Mouse (Mus musculus): ENCODE measurements at regions not wholly inside any gene's neighbourhood (a gene's known extent, or its start where the extent isn't known, plus 50 kb on each side); places are given as distances from the start of the nearest gene placed in this dataset.

- no peaks in the 10 kb centered on the region for H3K9me3 ChIP-seq (replicated peaks; ENCODE audit: control insufficient read depth, low read length)
- H3K36me3 ChIP-seq (replicated peaks; ENCODE audit: control insufficient read depth, insufficient read depth, low read length): no peaks in the 10 kb centered on the region
- TF ChIP-seq EP300 (IDR thresholded peaks at IDR 0.05; ENCODE audit: low read depth): no peak
- TF ChIP-seq CTCF (IDR thresholded peaks at IDR 0.05; ENCODE audit: low read depth): no peak
- no peaks in the 10 kb centered on the region for H3K27me3 ChIP-seq (ENCODE audit: control insufficient read depth, insufficient read depth, low read length)
- H3K4me3 ChIP-seq (ENCODE audit: low read depth, low read length): no peak overlapping the region
- 69% methylated on average over 8 of the region's 8 CpGs for WGBS
- no peak for DNase-seq (ENCODE audit: low spot score)
- no peak overlapping the region for H3K4me2 ChIP-seq (ENCODE audit: low read depth, low read length)
- ATAC-seq (ENCODE audit: insufficient read depth, low read depth): no peak
- no peak overlapping the region for H3K9ac ChIP-seq (replicated peaks; ENCODE audit: low read depth, low read length)
- peaks cover 10% of the 10 kb centered on the region for H3K4me1 ChIP-seq (ENCODE audit: control insufficient read depth, insufficient read depth)
- H3K27ac ChIP-seq (ENCODE audit: low read depth): no peak overlapping the region; the same call in 1 of the 2 replicates
Measured at GRCm38 (mm10) chr13:44037774-44038294, 253.3 kb downstream of the Cd83 start.

GRCm38 (mm10) chr13:44038322-44038721, 253.7 kb downstream of the Cd83 start:
- ATAC-seq (ENCODE audit: insufficient read depth, low read depth): peak; percentile 61; the same call in 1 of the 2 replicates
- H3K9me3 ChIP-seq (replicated peaks; ENCODE audit: control insufficient read depth, low read length): no peaks in the 10 kb centered on the region
- H3K9ac ChIP-seq (replicated peaks; ENCODE audit: low read depth, low read length): no peak overlapping the region
- H3K27ac ChIP-seq (ENCODE audit: low read depth): no peak overlapping the region; the same call in 1 of the 2 replicates
- no peaks in the 10 kb centered on the region for H3K27me3 ChIP-seq (ENCODE audit: control insufficient read depth, insufficient read depth, low read length)
- DNase-seq (ENCODE audit: low spot score): no peak
- no peak overlapping the region for H3K4me2 ChIP-seq (ENCODE audit: low read depth, low read length)
- no peak overlapping the region for H3K4me3 ChIP-seq (ENCODE audit: low read depth, low read length)
- WGBS: 40% methylated on average over 7 of the region's 7 CpGs
- no peak for TF ChIP-seq CTCF (IDR thresholded peaks at IDR 0.05; ENCODE audit: low read depth)
- no peak for TF ChIP-seq EP300 (IDR thresholded peaks at IDR 0.05; ENCODE audit: low read depth)
- H3K36me3 ChIP-seq (replicated peaks; ENCODE audit: control insufficient read depth, insufficient read depth, low read length): no peaks in the 10 kb centered on the region
- H3K4me1 ChIP-seq (ENCODE audit: control insufficient read depth, insufficient read depth): peaks cover 15% of the 10 kb centered on the region

- Histone ChIP-seq H3K27ac (ENCODE audit: low read depth) (no peak overlapping the region), H3K4me2 (ENCODE audit: low read depth, low read length) (no peak overlapping the region), H3K36me3 (replicated peaks; ENCODE audit: control insufficient read depth, insufficient read depth, low read length) (no peaks in the 10 kb centered on the region), H3K9ac (replicated peaks; ENCODE audit: low read depth, low read length) (no peak overlapping the region), H3K27me3 (ENCODE audit: control insufficient read depth, insufficient read depth, low read length) (no peaks in the 10 kb centered on the region), H3K4me1 (ENCODE audit: control insufficient read depth, insufficient read depth) (peaks cover 20% of the 10 kb centered on the region), H3K4me3 (ENCODE audit: low read depth, low read length) (no peak overlapping the region), H3K9me3 (replicated peaks; ENCODE audit: control insufficient read depth, low read length) (no peaks in the 10 kb centered on the region)
- DNase-seq (ENCODE audit: low spot score): no peak
- WGBS: 61% methylated on average over 7 of the region's 7 CpGs
- ATAC-seq (ENCODE audit: insufficient read depth, low read depth): no peak
- TF ChIP-seq EP300 (IDR thresholded peaks at IDR 0.05; ENCODE audit: low read depth) (no peak), CTCF (IDR thresholded peaks at IDR 0.05; ENCODE audit: low read depth) (no peak)
Measured at GRCm38 (mm10) chr13:44040640-44041039, 256.1 kb downstream of the Cd83 start.

- Histone ChIP-seq H3K9me3 (replicated peaks; ENCODE audit: control insufficient read depth, low read length) (no peaks in the 10 kb centered on the region), H3K9ac (replicated peaks; ENCODE audit: low read depth, low read length) (no peak overlapping the region), H3K4me1 (ENCODE audit: control insufficient read depth, insufficient read depth) (peaks cover 24% of the 10 kb centered on the region), H3K27me3 (ENCODE audit: control insufficient read depth, insufficient read depth, low read length) (no peaks in the 10 kb centered on the region), H3K4me2 (ENCODE audit: low read depth, low read length) (no peak overlapping the region), H3K27ac (ENCODE audit: low read depth) (0 out of 2 replicates have a peak overlapping the region, but pooled peaks have one; percentile 11), H3K36me3 (replicated peaks; ENCODE audit: control insufficient read depth, insufficient read depth, low read length) (no peaks in the 10 kb centered on the region), H3K4me3 (ENCODE audit: low read depth, low read length) (no peak overlapping the region)
- WGBS: 58% methylated on average over 9 of the region's 9 CpGs
- DNase-seq (ENCODE audit: low spot score): no peak
- TF ChIP-seq CTCF (IDR thresholded peaks at IDR 0.05; ENCODE audit: low read depth) (no peak), EP300 (IDR thresholded peaks at IDR 0.05; ENCODE audit: low read depth) (no peak)
- no peak for ATAC-seq (ENCODE audit: insufficient read depth, low read depth)
Measured at GRCm38 (mm10) chr13:44042730-44043493, 258.3 kb downstream of the Cd83 start.

DNA sequence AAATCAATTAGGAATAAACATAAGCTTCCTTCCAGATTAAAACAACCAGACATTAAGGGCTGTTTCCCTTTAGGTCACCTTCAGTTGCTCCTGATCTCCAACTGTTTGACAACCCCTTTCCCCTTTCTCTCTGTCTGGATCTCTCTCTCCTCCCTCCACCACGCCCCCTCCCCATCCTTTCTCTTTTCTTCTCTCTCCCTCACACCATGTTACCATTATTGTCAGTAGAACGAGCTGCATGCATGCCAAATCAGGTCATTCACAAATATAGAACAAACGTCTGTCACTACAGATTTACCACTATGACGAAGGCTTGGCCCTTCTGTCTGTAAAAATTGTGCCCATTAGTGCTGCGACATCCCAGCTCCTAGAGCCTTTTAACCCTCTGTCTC, 258.9 kb downstream of the Cd83 start:
- Histone ChIP-seq H3K27me3 (ENCODE audit: control insufficient read depth, insufficient read depth, low read length) (no peaks in the 10 kb centered on the region), H3K4me2 (ENCODE audit: low read depth, low read length) (no peak overlapping the region), H3K9ac (replicated peaks; ENCODE audit: low read depth, low read length) (no peak overlapping the region), H3K36me3 (replicated peaks; ENCODE audit: control insufficient read depth, insufficient read depth, low read length) (no peaks in the 10 kb centered on the region), H3K4me1 (ENCODE audit: control insufficient read depth, insufficient read depth) (peaks cover 19% of the 10 kb centered on the region), H3K27ac (ENCODE audit: low read depth) (0 out of 2 replicates have a peak overlapping the region, but pooled peaks have one; percentile 11), H3K9me3 (replicated peaks; ENCODE audit: control insufficient read depth, low read length) (no peaks in the 10 kb centered on the region), H3K4me3 (ENCODE audit: low read depth, low read length) (no peak overlapping the region)
- DNase-seq (ENCODE audit: low spot score) (no peak), ATAC-seq (ENCODE audit: insufficient read depth, low read depth) (peak; percentile 53; the same call in 1 of the 2 replicates)
- no peak for TF ChIP-seq EP300 (IDR thresholded peaks at IDR 0.05; ENCODE audit: low read depth)
- TF ChIP-seq CTCF (IDR thresholded peaks at IDR 0.05; ENCODE audit: low read depth): no peak
- WGBS: 16% methylated on average over 5 of the region's 5 CpGs

All from heart, postnatal 0 days (tissue).